Mouse (Mus musculus) cerebellum, postnatal 36 days (tissue): ENCODE results near the gene Gm37240.
"Not testable (repeated sequence)": the region's sequence is repeated elsewhere in the genome, so short reads cannot be mapped to it uniquely, and the experiment has no call there.

Source experiments
- DNase-seq, 2 experiments: peaks; one replicate each; pipeline ENCODE4 v3.0.0; 2021 to 2022; ENCODE audit warnings: mixed read lengths in 2 of 2

Gene Gm37240

DNA sequence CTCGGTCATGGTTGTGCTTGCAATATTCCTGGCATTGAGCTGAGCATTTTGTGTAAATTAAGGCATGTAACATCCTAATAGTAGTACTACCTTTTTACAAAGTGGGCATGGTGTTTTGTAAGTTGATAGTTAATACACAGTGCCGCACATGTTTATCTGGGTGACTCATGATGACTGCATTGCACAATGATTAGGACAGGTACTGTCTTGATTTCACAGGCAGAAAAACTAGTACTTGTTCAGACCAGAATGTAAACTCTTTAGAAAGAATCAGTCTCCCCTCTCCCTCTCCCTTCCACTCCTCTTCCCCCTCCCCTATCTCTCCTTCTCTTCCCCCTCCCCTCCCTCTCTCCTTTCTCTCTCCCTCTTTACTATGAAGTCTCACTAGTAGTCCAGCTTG is 1284.6 kb downstream of the Gm37240 start:
- DNase-seq = no peak

DNA sequence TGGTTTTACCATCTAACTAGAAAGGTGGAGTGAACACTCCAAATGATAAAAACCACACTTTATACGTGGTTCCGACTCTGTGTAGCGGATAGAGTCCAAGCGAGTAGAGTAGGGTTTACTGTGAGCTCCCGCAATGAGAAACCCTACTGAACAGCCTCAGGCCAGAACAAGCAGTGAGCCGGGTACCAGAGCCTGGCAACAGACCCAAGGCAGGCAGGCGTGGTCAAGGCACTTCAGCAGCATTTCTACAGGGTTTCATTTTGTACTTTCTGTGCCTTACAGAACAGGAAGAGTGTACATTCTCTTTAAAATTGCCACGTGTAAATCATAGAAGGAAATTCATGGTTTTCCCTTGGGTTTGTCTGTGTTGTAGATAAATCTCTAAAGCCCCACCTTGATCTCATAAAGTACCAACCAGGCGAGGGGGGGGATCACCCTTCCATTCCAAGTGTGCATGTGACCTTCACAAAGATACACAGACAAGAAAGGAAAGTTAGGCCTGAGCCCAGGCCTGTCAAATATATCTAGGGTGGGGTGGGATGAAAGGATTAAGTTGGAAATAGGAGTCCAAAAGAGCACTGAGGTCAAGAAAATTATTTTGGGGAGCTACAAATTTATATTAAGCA is 1285.3 kb downstream of the Gm37240 start:
- DNase-seq = no peak

DNA sequence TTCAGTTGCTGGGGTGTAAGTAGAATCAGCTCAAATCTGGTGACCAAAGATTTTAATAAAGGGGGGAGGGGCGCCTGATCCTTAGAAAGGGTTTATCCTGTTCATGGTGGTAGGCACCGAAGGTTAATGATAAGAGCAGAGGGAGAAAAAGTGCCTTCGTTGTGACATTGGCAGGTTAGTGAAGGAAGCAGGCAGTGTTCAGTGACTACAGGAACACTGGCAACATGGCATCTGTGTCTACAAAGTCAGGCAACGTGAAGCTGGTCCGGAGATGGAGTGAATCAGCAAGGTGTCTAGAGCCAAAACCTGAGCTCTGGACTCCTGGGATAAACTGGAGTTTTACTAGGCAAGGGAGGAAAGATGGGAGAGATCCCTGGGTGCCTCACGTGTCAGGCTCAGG is 1288.6 kb downstream of the Gm37240 start:
- DNase-seq = no peak

DNA sequence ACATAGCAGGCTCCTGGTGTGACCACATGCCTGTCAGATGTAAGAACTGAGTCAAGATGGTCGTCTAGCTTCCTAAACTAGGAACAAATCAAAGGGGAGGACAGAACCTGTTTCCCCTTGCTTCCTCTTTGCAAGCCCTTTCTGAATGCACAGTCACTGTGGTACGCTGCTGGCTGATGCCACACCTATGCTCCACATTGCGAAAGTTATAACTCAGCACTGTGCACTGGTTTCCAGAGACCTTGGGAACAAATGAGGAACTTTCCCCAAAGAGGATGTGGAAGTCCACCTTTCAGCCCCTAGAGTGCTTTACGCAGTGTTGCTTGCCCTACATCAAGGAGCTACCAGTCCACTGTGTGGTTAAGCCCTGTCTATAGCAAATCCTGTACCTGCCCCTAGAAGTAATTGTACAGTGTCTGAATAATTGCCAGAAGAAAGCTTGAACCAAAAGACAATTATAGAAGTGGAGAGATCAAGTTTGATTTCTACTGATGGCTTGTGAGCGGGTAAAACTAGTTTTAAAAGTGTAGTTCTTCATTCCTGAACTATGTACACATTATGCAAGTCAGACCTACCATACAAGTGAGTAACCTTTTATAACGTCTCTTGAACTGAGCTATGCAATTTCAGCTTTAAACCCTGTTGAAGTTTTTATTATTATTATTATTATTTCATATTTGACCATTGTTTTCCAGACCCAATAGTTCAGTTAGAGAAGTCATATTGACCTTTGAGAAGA is 1289.2 kb downstream of the Gm37240 start:
- DNase-seq = no peak

DNA sequence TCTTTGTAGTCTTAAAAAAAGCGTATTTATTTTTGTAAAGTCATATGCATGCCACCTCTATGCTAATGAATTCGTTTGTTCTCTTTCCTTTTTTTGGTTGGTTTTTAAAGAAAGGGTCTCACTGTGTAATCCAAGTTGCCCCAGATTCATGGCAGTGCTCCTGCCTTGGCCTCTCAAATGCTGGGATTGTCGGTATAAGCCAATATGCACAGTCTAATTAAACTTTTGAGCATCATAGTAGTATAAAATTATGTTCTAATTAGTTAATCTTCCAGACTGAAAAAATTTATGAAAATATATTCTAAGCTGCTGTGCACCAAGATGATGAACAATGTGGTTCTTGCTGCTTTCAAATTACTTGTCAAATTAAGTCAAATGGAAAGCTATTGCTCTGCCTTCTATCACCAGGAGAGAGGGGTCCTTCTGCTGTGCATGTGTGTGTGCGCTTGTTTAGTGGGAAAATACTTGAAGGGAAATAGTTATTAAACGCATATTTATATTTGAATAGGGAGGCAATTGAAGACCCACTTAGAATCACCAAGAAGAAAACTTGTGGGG is 1291.6 kb downstream of the Gm37240 start:
- no peak for DNase-seq

DNA sequence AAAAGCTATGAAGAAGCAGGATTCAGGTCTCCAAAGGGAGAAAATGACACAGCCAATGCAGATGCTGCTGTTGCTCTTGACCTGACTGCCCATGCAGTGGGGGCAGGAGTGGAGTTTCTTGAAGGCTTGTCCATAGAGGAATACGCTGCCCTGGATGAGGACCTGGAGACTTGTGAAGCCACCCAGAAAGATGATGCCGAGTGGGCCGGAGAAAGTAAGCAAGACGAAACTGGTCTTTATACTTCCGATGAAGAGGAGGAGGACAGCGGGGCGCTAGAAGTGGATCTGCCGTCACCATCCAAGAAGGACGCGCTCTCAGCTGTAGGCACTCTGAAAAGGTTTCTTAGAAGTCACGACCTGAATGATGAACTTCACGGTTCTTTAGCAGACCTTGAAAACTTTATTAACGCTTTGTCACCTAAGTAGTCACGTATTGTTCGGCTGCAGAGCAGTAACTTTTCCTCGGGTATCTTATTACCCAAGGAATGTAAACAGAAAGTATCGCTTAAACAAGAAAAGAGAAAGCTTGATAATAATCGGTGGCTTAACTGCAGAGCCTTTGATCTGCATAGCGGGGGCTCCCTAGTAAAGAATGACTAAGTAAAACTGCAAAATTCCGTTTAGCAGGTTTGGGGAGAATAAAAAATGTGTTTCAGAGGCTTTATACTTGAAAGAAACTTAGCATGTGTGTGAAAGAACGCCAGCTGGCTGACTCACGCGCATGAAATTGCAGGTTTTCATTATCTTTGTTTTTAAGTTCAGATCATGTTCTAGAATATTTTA is 1292.2 kb downstream of the Gm37240 start:
- no peak for DNase-seq

DNA sequence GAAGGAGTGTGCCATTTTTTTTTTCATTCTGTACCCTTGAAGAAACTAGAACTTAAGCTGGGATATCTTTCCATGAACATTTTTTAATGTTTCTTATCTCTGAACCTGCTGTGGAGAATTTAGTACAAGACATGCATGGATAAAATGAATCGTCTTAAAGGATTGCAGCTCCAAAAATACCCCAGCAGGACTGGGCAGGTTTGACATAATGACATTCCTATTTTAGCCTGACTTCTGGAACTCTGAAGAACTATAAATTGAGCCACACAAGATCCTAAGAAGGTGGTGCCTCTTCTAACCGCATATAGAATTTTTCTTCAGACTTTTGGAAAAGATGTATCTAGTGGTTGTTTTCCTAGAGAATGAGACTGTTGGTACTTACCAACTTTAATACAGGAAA is 1294.0 kb downstream of the Gm37240 start, which contains the start of gene Tigd4:
Gene Tigd4, plus strand, starts transcription at position 301 of the 400 bp plus-strand sequence.
- DNase-seq = no peak

DNA sequence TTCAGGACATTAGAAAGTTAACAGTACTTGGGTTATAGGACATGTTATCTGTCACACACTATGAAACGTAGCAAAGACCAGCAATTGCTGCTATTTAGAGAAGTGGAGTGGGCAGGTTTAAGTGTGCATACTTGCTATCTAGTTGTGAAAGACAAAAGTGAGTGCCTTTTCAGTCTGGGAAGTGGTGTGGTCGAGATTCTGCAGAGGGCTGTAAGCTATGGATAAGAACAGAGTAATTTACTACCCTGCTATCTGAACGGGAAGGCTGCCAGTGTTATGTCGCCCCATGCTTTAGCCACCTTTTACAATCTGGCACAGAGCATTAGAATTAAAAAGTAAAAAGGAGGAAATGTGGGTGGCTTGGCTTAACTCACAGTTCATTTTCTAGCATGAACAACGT is 1300.6 kb downstream of the Gm37240 start:
- no peak for DNase-seq

DNA sequence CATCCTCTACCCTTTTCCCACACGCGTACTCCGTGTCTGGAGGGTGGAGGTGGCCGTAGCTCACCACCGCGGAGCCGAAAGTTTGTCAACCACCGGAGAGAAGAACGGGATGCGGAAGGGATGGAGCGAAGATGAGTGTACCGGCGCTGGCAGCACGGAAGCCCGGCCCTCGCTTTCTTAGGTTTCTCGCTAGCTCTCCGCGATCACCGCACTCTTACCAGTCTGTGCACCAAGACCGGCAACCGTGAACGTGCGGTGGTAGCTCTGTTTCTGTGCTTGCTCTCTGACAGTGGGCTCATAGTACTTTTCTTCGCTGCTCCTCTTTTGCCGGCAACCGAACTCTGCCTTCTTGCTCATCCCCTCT is 1304.4 kb downstream of the Gm37240 start:
- DNase-seq = no peak

DNA sequence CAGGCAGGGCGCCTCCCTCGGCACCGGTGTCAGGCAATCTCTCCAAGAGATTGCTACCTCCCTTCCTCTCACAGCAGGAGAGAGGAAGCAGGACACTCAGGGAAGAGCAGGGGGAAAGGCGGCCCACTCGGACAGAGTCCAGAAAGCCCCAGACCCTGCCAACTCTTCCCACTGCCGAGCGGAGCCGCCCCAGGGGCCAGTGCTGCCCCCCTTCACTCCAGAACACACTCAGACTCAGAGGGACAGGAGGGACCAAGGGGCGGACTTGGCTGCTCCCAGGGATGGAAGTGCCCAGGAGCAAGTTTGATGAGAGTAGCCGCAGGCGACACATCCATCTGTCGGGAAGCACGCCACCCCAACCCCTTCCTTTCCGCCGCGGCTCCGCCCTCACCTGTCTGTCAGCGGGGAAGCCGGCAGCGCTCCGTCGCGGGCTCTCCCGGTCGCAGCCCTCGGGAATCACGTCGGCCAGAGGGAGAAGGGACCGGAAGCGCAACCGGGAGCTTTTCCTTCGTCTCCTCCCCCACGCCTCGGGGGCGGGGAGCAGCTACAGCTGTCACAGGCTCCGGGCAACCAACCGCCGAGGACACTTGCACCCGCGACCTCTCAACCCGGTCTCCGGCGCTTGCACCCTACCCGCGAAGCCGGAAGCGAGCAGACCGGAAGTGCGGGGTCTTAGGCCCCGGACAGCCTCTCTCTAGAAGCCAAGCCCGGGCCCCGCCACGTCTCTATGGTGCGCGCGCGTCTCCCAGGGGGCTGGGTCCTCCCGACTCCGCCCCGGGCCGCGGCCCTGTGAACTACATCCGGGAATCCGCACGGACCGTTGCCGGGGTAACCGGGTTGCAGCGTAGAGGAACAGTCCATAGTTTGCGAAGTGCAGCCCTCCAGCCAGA is 1305.0 kb downstream of the Gm37240 start, which contains the start of gene Arfip1:
Gene Arfip1, minus strand, starts transcription at position 603 of the 890 bp plus-strand sequence.
- DNase-seq = peak; percentile 96

DNA sequence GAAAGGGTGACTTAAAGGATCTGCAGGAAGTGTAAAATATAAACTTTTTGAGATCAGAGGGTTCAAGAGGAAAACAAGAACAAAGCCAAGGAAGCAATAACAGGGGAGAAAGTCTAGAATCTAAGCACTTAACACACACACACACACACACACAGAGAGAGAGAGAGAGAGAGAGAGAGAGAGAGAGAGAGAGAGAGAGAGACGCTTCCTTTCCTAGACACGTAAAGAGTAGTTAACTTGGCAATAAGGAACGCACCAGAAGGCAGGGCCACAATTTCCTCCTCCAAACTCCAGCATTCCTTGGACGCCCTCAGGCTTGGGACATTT is 1305.7 kb downstream of the Gm37240 start:
- DNase-seq = no peak

DNA sequence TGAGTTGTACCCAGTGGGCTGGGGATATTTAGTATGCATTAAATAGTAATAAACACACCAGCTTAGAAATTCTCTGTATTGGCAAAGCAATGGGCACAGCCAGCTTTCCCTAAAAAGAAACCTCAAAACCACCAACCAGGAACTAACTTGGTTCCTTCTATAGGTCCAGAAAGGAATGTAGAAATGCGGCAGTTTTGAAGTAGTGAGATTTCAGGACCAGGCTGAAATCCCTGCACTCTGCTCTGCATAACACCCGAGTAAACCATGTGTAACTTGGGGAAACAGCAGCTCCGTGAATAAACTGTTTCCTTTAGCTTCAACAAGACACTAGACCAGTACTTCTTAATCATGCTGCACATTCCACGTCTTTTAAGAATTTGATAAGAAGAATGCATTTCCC is 1306.6 kb downstream of the Gm37240 start:
- no peak for DNase-seq

DNA sequence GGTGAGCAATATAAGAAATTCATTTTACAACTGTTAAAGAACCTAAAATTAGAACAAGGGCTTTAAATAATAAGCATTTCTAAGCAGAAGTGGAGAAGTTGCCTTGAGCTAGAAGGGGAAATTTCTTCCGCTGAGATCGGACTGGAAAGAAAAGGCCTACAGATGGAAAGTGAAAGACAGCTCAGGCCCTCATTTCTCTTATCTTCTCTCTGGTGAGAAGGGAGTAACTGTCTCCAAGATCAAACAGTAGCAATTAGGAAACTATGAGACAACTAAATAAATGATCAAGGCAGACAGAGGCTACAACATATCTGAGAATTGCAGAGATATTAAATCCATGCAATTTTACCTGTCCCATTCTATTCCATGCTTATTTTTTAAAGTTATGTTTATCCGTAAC is 1316.8 kb downstream of the Gm37240 start:
- no peak for DNase-seq

DNA sequence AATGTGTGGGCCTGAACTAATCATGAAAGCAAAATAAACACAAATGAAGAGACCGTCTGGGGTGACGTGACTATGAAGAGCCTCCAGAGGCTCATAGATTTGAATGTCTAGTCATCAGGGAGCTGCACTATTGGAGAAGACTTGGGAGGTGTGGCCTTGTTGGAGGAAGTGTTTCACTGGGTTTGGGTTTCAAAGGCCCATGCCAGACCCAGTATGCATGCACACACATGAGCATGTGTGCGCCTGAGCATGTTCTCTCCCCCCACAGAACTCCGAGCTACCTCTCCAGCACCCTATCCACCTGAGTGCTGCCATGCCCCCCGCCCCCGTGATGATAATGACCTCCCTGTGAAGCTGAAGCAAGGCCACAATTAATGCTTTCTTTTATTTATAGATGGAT is 1317.7 kb downstream of the Gm37240 start:
- DNase-seq = no peak

DNA sequence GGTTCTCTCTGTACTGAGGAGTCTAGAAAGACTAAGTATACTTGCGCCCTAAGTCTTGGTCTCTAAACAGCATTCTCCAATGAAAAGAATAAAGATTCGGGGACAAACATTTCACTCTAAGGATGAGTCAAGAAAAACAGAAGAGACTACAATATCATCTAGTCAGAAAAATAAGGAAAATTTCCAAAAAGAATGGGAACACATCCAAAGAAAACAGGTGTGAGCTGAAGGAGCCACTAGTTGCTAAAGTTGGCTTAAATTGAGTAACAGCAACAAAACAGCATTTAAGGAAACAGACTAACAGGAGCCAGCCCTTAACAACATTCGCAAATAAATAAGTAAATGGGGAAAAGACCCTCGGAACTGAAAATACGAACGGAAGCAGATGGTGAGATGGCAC is 1318.8 kb downstream of the Gm37240 start:
- no peak for DNase-seq

DNA sequence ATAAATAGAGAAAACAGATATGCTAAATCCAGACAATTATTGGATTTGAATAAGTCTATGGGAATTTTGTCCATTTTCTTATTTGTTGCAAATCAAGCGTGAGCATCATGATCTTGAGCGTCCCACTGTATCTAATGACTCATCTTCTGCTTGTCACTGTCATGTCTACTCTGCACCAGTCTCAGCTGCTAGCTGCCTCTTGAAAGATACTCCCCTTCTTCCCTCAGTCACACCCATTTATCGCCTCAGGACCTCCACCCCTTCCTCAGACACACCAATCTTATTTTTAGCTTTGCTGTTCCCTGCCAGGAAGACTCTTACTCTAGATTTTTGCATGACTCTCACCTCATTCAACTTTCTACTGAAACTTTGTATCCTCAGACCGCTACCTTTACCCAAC is 1323.9 kb downstream of the Gm37240 start:
- no peak for DNase-seq

DNA sequence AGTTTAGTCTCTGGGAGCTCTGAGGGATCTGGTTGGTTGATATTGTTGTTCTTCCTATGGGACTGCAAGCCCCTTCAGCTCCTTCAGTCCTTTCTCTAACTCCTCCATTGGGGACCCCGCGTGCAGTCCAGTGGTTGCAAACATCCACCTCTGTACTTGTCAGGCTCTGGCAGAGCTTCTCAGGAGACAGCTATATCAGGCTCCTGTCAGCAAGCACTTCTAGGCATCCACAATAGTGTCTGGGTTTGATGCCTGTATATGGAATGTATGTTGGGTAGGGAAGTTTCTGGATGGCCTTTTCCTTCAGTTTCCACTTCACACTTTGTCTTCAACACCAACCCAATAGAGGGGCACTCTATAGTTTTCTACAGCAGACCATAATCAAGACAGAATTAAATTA is 1324.4 kb downstream of the Gm37240 start:
- DNase-seq = not testable (repeated sequence)

DNA sequence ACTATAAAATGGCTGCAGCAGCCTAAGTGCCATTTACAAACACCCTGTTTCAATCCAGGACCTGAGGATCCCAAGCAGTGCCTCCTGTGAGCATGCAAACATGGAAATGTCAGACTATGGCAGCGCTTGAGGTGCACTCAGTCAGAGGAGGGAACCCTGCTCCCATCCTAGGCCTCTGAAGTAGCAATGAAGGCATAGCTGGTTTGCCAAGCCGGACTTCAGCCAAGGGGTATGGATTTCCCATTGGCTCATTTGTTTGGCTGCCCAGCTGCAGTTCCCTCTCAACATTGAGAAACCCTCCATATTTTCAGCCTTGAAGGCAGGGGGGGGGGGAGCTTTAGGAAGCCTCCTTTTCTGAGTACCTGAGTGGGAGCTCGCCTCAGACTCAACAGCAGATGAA is 1329.0 kb downstream of the Gm37240 start:
- no peak for DNase-seq

DNA sequence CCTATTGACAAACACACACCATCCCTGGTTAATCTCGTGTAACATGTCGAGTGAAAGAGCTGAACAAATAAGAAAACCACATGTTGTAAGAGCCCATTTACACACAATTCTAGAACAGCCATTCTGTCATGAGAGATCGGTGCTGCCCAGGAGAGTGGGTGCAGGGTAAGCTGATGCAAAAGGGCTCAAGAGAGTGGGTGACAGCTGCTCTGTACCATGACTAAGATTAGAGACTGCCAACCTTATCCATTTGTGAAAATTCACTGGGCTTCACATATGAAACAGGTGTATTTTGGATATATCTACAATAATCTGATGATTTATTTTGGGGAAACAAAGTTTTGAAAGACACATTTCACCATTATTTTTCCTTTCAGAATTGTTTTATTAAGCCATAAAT is 1331.5 kb downstream of the Gm37240 start:
- DNase-seq = no peak

DNA sequence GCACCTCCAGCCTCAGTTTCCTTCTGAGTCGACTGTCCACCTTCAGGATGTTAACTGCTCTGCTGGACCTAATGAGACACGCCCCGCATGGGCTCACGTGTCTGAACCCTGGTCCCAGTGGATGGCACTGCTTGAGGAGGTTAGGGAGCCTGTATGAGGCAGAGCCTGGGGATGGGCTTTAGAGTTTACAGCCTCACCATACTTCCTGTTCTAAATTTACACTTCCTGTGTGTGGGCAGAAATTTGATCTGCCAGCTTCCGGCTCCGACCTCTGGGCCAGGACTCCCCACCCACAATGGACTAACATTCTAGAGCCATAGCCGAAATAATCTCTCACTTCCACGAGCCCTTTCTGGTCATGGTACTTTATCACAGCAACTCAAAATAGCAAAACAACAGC is 1340.1 kb downstream of the Gm37240 start:
- DNase-seq = no peak

DNA sequence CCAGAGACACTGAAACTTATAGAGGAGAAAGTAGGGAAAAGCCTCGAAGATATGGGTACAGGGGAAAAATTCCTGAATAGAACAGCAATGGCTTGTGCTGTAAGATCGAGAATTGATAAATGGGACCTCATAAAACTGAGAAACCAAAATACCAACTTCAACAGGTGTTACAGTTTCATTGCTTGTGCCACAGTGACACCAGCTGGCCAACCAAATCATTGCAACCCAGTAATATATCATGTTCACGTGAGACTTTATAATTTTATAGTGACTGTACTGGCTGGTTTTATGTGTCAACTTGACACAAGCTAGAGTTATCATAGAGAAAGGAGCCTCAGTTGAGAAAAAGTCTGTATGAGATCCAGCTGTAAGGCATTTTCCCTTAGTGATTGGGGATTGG is 1344.9 kb downstream of the Gm37240 start:
- DNase-seq = peak; percentile 58 to 73

DNA sequence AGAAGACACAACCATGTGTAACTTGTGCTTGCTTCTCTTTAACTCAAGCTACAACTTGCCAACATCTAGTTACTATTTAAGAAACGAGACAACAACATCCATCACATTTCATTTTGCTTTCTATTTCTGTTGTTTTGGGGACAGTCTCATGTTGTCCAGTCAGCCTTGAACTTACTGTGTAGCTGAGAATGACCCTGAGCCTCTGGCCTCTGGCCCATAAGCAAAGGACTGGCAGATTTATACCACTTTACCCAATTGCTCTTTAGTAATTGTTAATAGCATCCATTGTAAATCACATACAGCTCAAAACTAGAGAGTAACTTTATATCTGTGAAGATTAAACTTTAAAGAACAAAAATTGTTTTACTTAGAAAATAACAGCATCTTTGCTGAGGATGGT is 1345.4 kb downstream of the Gm37240 start:
- DNase-seq = no peak

DNA sequence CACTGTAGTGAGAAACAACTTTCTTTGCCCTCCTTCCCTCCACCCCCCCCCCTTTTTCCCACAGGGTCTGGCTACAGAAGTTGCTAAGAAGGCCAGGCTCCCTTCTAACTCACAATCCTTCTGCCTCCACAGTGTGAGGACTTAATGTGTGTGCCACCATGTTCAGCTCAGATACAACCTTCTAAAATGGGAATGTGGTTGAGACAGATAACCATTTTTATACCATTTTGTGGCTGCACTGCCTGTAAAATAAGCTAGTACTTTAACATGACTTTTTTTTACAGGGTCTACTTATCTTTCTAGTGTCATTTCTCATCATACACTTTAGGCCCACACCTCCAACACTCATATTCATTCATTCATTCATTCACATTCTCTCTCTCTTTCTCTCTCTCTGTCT is 1346.7 kb downstream of the Gm37240 start:
- no peak for DNase-seq
